Mouse (Mus musculus): ENCODE measurements around the gene A630076J17Rik.
A peak's percentile ranks its signal among the peaks of the same experiment; 100 is the strongest.

A630076J17Rik gene

DNA sequence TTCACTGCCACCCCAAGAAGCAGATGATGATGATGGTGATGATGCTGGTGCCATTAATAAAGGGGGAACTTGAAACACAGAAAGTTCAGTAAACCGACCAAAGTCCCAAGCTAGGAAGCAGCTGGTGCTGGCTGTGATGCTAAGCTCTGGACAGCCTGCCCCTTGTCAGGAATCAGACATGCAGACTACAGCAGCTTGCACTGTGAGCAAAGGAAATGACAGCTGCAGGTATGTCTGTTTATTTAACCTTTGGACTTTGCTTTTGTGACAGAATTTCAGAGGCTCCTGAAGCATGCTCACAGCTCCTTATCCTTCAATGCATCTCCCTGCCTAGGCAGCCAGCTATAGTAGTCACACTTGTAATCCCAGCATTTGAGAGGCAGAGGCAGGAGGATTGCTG is at the start of gene A630076J17Rik:
Gene A630076J17Rik, plus strand, starts transcription at position 88 of the 400 bp plus-strand sequence.
- DNase-seq = no peak

DNA sequence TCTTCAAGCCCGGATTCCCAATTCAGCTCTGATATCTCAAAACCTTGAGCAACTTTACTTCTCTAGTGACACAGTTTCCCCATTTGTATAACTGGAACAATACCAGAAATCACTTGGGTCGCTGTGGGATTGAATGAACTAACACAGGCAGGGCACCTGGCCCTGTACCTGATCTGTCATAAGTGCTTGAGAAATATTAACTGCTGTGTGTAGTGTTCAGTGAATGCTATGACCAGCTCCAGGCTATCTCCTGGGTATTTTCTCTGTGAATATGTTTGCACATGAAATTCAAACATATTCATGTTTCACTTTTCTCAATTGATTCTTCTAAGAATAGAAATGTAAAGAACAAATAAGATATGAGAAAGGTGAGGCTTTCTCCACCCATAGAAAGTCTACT is 49.6 kb upstream of the A630076J17Rik start:
- DNase-seq = no peak

DNA sequence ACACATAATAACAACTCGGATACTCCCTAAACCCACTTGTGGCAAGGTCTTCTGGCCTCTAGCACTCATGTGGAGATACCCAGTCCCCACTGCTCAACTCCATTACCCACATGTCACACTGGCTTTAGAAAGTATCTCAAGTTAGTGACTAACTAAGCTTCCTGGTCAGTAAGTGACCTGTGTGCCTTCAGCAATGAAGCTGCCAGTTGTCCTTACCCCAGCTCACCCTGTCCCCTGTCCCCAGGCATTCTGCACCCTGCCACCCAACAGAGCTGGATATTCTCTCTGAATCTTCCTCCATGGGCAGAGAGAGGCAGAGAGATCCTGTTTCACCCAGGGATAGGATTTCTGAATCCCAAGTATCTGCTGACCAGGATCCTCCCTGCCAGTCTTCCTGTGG is 47.7 kb upstream of the A630076J17Rik start, which contains the start of gene Kcna10:
Gene Kcna10, plus strand, starts transcription at position 301 of the 400 bp plus-strand sequence.
- no peak for DNase-seq

DNA sequence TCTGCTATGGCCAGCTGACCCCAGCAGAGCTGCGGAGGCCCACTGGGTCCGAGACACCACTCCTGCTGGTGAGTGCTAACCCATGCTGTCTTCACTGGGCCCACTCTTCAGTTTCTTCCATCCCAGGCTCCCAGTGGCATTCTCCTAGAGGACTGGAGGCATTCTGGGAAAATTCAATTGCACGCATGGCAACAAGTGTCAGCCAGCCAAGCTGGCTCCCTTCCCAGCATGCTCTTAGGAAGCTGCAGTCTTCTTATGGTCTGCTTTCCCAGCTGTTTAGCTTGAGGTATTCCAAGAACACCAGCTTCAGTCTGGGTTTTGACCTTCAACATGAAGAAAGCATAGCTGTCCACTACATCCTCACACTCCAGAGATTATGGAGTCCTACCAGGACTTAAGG is 47.2 kb upstream of the A630076J17Rik start:
- DNase-seq = peak in 1 of 2 experiments; percentile 52

DNA sequence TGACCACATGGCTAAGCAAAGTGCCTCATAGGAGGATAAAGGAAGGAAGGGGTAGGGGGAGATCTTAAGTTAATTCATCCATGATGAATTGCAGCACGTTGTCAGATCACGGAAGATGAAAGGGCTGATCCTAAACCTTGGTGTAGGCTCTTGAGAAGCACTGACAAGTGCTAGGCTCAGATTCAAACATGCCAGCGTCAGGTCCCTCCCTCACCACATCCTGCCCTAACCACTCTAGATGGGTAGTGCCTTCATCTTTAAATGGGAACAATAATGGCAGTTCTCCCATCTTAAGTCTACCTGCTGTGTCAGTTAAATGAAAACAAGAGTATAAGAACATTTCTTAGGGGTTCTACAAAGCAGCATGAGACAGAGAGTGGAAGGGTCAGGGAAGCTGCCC is 44.8 kb upstream of the A630076J17Rik start:
- DNase-seq = no peak

DNA sequence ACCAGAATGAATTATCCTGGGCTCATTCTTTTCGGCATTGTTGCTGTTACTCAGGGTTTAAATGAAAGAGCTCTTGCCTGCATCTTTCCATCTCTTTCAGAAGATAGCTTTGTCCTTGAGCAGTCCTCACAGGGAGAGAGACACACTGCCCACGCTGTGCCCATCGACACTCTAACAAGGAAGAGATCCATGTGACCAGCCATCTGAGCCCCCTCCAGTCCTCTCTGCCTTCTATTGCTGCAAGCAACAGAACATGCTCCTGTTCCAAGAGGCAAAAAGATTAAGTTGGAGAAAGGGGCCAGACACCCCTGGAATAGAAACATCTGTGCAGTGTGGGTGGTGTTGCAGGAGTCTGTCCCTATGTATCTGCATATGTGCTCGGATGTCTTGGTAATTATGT is 43.4 kb upstream of the A630076J17Rik start:
- DNase-seq = no peak

DNA sequence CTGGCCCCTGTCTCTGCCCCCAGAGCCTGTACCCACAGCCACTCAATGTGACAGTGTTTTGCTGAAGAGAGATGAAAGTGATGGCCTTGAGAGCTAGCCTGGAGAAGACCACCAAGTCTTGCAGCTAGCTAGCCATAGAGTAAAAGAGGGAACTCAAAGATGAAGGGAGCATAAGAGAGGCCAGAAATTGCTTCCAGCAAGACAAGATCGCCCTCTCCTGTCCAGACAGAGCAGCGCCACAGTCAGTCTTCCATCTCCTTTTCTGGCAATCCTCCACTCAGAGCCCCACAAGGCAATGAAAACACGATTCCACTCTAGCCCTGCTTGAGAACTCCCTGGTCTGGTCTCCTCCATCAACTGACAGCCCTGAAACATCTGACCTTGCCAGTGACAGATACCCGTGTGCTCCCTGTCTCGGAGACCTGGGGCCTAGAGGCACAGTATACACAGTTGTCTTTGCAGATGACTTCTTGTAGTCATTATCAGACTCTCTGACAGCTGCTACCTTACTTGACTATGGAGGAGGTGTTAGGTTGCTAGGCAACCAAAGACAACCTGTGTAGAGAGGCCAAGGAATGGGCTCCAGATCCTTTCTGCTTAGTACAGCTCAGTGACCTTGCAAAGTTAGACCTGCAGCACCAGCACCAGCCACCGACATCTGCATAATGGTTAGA is 42.1 kb upstream of the A630076J17Rik start:
- DNase-seq = peak; percentile 88 to 89

DNA sequence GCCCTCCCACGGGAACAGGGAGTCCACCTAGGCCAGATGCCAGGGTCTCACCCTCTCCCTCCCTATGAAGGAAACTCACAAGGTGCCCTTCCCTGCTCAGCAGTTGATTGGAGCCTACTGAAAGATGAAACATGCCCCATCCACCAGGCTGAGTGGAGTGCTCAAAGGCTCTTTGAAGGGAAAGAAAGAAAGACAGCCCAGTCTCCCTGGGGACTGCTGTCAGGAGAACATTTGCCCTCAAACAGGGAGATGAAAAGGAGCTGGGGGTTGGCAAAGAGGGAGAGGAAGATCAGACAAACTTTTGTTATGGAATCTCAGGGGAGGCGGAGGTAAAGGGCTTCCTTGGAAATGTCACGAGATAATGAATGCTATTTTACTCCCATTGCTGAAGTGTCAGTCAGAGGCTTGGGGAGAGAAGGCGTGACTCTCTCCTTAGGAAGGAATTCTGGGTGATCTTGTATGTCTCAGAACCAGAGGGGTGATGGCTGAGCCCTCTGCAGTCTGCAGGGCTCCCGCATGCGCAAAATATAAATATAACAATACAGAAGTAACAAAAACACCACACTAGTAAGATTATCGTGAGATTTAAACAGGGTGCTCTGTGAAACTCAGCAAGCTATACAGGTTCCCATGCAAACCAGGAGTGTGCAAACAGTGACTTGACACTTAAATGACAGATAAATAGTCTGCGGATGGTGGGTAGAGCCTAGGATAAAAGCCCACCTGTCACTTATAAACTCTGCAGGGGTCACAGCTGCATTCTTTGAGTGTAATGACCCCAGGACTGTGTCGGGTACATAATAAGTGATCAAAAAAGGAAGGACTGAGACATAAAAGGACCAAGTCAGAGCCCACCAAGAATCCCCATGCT is 28.9 kb upstream of the A630076J17Rik start:
- DNase-seq = no peak

DNA sequence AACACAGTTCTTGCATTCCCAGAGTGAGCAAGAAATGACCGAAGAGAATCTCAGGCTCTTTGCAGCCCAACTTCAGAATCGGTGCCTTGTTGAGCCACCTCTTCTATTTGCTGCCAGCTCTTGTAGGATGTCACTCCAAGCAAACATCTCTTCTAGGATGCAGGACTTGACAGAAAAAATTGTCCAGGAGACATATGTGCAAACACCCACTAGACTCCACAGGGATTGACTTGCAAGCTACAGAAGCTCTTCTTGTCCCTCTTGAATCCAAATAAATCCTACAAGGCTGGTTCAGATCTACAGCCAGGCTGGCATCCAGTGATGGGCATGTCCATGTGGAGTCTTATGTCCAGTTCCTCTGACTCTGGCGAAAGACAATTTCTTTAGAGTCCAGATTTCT is 26.0 kb upstream of the A630076J17Rik start:
- no peak for DNase-seq

DNA sequence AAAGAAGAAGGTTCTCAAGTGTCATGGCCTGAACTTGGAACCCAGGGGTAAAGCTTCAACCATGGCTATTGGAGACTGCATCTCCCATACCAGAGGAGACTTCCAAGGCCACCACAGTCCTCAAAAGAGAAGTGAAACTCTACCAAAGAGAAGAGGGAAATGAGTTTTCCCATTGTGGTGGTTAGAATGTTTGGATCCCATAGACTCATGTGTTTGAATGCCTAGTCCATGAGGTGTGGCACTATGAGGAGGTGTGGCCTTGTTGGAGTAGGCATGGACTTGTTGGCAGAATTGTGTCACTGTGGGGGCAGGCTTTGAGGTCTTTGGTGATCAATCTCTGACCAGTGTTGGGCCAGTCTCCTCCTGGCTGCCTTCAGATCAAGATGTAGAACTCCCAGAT is 25.2 kb upstream of the A630076J17Rik start:
- no peak for DNase-seq

DNA sequence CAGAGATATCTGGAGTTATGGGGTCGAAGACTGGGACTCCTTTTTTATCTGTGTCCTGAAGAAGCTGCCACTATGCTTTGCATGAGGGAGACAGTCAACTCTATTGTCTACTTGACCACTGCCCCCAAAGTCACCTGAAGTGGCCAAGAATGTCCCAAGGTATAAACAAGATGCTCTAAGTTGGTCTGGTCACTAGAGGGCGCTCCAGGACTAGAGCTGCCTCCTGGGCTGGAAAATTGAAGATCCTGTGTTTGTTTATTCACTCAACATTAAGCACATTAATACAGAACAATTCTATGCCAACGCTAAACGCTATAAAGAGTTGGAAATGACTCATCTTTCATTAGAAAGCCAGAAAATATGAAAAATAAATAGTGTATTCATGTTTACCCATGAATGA is 24.4 kb upstream of the A630076J17Rik start:
- peak; percentile 85 to 89 for DNase-seq

DNA sequence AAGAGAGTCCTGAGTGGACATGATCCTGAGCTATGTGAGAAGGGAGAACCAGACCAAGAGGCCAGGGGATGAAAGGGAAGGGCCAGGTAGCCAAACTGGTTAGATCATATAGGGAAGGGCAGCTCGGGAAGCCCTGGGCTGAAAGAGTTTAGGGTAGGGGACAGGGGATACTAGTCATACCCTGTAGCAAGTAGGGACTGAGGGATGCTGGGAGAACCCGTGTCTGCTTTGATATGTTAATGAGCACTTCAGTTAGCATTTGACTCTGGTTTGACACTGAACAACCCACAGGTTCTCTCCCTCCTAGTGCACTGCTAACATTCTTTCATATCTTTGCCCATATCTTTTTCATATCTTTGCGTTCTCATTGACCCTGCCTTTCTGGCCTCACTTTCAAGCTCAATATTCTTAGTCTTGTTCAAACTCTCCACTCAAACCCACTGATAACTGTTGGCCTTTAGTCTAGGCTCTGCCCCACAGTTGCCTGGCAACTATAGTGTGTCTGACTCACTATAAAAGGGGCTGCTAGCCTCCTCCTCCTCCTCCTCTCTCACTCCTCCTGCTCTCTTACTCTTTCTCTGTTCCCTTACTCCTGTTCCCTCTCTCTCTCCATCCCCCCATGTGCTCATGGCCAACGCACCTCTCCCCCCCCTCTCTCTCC is 23.8 kb upstream of the A630076J17Rik start:
- no peak for DNase-seq

DNA sequence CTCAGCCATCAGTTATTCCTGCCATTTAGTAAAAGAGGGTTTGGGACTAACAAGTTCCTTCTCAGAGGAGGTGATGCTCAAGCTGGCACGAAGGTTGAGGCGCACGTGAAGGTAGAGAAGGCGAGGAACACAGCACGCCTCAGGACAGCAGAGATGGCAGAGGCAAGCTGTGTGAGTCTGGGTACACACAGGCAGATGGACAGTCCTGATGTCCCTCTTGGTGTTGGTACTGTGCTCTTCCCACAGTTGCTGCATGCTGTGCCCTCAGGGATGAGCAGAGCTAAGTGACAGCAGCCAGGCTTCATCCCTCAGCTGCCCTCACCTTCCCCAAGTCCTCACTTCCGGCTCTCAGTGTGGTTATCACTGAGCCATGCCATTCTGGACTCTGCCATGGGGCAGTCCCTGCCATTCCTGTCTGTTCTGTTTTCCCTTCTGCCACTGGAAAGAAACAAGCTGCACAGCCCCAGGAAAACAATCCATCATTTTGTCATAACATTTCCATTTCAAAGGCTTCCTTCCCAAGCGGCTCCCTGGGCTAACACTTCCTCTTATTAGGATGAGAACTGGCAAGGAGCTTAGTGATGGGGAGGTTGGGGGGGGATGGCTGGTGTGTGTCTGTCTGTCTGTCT is 22.7 kb upstream of the A630076J17Rik start:
- no peak for DNase-seq

DNA sequence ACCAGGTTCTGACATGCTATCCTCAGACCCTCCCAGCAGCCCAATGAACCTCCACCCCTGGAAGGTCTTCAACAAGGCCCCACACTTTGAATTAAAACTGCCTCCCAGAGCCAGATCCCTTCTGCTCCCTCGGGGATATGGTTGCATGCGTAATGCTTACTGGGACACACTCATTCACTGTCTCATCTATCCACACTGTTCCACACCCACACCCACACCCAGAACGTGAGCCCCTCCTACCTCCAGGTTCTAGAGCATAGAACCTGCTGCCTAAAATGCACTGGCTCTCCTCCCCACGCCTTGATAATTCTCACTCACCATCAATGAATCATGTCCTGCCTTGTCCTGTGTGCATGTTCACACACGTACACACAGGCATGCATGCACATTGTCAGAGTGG is 15.8 kb upstream of the A630076J17Rik start:
- no peak for DNase-seq

DNA sequence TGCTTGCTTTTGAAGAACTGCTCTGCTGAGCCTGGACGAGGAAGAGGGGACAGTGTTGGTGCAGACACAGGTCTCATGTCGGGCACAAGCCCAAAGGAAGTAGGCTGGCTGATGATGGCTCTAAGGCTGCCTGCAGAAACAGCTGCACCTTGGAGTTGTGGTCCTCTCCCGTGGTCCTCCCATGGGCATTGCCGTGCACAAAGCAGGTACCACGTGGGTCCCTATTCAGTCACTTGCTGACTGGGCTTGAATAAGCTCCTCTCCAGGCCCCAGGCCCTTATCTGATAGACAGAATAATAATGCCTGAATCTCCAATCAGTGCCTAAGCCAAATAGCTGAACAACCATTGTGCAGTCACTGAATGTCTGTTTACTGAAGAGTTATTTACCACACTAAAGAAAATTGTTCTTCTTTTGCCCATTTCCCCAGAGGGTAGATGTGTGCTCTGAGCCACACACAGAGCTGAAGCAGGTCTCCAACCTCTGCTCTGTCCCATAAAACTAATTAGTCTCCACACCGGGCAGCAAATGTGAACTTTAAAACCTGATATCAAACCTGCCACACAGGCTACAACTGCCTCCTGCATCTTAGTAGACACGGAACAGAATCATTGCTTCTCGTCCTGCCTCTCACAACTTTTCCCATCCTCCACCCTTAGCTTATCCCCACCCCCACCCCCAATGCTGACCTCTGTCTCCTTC is 13.9 kb upstream of the A630076J17Rik start:
- no peak for DNase-seq

DNA sequence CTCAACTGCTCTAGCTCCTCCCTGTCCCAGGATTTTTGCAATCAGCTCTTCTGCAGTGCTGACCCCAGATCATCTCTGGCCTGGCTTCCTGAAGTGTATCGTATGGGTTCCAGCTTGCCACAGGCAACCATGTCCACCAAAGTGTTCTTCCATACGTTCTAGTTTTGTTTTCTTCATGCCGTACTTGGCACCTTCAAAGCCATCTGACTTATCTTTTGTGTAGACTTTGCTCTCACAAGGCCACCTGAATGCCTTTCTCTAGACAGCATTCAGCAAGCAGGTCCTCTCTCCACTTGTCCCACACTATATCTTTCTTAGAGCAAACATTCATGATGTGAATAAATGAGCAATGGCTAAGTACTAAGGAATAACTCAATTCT is 13.3 kb upstream of the A630076J17Rik start:
- DNase-seq = no peak

DNA sequence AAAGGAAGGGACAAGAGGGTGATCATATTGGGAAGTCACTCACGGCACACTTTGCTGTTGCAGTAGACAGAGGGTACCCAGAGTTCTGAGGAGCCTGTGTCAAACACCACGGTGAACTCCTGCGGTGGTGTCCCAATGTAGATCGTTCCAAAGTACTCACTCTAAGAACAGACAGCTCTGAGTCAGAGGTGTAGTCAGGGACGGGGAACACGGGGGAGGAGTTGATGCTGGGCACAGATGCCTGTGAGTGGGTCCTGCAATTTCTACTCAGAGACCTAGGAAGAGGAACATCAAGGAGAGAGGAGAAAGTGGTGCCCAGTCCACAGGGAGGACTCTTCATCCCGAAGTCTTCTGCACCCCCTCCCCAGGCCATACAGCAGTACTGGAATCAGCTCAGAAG is 11.8 kb upstream of the A630076J17Rik start:
- DNase-seq = no peak

DNA sequence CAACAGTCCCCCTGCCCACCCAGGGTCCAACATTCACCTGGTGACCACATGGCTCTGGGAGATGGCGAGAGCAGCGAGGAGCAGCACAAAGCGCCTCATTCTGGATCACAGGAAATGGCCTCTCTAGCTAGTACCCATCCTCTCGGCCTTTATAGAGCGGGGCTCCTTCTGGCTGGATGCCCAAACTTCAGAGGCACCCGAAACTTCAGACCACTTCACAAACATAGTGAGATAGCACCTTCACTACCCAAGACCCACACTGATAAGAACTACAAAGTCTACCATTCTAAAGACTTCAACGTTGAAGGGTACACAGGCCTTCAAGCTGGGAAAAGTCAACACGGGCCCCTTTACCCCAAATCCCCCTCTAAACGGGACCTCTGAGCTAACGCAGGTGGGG is 8.8 kb upstream of the A630076J17Rik start, which contains the start of gene Cym:
Gene Cym, minus strand, starts transcription at position 125 of the 400 bp plus-strand sequence.
- DNase-seq = no peak

DNA sequence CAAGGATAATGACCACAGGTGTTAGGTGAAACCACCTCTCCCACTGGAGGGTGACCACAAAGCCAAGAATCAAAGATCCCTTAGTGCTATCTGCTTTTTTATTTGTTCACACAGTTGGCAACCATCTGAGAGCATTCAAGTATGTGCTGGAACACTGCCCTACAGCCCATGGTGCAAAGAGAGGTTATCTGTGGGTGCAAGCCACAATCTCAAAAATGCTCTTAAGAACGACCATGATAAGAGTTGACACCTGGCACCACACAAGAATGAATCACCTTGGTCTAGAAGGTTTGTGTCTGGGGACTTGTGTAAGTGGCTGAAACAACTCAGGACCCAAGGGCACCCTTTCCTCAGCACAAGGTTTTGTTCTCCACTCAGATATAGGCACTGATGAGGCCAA is 7.2 kb upstream of the A630076J17Rik start:
- no peak for DNase-seq

DNA sequence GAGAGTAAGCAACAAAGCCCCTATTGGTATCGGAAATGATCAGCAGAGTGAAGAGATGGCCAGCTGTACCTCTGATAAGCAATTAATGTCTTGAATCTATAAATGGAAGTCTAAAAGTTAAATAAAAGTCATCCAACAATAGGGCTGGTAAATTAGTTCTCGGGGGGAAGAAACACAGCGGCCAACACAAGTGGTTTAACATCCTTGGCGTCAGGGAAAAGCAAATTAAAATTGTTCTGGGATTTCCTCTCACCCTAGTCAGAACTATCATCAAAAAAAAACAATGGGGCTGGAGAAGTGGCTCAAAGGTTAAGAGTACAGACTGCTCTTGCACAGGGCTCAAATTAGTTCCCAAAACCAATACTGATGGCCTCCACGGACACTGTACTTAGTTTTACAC is 4.6 kb upstream of the A630076J17Rik start:
- no peak for DNase-seq

DNA sequence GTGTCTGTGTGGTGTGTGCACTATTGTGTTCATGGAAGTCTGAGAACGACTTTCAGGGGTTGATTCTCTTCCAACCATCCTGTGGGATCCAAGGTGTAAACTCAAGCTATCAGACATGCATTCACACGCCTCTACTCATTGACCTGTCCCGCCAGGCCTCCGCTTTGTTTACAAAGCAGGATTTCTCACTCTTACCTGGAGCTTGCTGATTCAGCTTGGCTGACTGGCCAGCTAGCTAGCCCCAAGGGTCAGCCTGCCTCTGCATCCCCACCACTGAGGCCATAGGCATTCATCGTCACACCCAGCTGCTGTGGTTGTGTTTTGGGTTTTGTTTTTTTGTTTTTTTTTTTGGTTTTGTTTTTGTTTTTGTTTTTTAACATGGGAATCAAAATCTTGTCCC is 1.2 kb upstream of the A630076J17Rik start:
- no peak for DNase-seq

DNA sequence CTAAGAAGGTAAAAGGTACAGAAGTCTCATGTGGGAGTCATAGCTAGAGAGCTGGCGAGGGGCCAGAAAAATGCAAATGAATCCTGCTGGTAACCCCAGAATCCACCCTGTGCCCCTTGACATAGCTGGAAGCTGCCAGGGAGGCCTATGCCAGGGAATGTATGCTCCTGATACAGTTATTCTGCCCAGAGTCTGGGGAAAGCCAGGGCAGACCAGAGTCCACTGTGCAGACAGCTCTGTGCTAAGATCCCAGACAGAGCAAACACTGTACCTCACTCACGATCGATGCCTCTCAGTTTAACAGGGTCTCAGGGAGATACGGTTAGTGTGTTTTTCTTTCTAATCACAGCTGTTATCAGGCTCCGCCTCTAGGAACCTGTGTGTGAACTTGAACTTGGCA is 592 bp upstream of the A630076J17Rik start:
- DNase-seq = peak in 1 of 2 experiments; percentile 15

Data from cerebellum, postnatal 14 days (tissue).